Mouse (Mus musculus): Measurements from ENCODE around the gene Dclre1b.
"Not testable (repeated sequence)": the region's sequence is repeated elsewhere in the genome, so short reads cannot be mapped to it uniquely, and the experiment has no call there.

The Dclre1b gene

DNA sequence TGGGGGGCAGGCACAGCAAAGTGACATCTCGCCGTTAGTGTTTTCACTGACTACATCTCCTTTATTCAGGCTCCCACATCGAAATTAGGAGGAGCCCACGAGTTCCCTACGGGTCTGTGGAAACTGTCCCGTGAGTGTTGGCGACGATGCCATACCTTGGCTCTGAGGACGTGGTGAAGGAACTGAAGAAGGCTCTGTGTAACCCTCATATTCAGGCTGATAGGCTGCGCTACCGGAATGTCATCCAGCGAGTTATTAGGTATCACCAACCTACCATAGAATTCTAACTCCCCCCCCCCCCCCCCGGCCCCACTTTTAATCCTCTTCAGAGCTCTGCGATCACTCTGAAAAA is 531 bp upstream of the Dclre1b start:
- no peak for DNase-seq

DNA sequence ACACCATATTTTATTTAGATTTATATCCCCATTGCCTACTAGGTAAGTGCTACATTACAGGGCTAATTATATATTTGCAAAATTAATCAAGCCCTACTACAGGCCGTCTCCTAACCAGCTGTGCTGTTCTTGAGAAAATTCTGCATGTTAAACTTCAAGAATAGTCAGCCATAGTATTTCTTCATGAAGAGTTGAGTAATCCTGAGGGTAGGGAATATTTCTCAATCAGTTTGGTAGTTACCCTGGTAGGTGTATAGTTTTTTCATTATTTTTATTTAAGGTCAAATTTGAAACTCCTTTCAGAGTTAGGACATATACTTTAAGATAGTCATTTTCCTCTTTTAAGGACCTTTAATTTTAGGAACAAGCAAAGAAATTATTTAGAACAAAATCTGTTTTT is 3.6 kb downstream of the Dclre1b start:
- no peak for DNase-seq

DNA sequence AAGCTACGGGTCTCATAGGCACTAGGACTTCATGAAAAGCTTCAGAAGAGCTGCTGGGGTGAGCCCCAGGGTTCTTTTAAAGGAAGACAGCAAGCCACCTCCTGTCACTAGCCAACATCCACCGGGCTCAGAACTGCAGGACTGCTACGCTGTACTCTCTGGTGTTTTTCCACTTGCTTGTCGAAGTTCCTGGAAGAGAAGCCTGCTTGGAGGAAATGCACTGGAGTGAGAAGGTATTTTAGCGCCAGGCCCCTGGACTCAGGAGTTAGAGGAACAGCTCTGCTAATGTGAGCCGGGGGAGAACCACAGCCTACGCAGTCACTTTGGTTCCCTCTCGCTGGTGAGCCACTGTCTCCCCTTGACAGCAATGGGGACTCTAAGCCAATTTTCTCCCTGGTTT is 6.4 kb downstream of the Dclre1b start:
- DNase-seq = peak; percentile 58

DNA sequence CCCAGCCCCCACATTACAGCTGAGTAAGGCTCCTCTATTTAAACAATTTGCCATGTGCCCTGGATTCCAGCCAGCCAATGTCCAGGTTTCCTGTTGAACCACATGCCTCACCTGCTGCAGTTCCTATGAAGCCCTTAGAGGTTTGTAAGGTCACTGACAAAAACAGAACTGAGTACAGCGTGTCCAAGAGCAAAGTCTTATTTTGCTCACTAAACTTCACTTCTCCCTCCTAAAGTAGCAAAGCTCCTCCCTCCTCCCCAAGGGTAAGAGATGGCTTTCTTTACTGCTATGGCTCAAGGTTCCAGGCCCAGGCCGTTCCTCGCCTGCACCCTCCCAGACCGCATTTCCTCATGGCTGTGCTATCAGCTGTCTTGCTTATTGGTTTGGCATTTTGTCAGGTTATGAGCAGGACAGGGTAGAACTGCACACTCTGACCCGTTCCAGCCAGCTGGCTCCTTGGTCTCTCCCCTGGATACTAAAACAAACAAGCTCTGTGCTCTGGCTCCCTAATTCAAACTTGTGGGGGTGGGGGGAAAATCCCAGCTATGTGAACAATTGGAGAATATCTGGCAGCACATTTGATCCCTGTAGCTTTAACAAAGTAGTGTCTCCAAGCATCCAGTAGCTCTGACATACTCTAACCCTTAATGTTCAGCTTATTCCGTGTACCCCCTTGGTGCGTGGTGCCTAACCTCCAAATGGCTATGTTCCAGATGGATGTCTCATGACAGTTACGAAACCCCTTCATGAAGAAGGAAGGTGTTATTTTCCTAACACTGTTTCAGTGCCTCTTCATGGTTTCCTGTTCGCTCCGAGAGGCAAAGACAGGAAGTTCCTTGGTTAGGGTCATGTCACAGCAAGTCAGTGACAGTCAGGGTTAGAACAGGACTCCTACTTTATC is 7.4 kb downstream of the Dclre1b start:
- peak; percentile 87 for DNase-seq

DNA sequence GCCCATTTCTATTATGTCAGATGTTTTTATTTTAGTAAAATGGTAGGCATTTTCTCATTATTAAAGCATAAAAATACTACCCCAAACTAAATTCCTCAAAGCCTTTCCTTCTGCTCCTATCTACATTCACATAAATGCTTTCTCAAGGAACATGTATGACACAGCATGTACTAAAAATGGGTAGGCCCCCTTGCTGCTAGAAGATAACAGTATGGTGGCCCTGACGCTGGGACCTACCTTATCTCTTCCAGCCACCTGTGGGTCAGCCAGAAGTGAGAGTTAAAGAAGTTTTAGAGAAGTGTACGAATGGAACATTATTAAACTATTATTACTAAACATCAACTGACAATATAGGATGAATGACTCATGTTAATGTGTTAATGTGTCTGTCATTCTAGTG is 9.7 kb downstream of the Dclre1b start:
- DNase-seq = no peak

DNA sequence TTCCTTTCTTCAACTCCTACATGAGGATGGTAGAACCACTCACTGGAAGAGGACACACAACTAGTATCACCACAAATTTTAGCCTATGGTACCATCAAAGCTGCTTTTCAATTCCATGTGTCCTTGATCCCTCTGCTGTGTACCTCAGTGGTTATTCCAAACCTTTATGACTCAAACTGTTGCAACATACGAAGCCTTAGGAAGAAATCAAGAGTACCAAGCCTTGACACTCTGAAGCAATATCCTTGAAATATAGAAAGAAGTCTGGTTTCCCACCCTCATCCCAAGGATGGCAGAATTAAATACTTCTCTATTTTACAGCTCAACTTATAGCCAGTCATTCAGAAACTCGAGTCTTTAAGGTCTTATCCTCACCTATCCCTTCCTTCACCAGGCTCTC is 12.9 kb downstream of the Dclre1b start:
- no peak for DNase-seq

DNA sequence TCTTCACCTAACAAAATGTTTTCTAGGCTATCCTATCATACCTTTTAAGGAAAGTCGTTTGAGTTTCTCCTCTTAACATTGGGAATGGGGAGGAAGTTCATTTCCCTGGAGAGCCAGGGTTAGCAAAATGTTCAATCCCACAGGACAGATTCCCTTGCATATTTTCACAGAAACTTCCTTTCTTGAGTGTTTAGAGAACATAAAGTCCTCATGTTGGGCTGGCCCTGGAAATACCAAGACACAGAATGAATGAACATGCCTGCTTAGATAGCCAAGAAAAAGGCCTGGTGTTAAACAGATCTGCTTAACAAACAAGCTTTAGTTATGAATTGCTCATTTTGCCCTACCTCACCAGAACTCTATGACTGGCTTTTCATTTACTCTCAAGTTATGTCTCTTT is 16.7 kb downstream of the Dclre1b start:
- DNase-seq = no peak

DNA sequence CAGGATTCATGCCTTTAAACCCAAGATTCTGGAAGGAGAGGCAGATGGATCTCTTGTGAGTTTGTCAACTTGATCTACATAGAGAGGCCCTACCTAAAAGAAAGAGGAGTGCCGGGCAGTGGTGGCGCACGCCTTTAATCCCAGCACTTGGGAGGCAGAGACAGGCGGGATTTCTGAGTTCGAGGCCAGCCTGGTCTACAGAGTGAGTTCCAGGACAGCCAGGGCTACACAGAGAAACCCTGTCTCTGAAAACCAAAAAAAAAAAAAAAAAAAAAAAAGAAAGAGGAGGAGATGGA is 17.2 kb downstream of the Dclre1b start:
- DNase-seq = not testable (repeated sequence)

DNA sequence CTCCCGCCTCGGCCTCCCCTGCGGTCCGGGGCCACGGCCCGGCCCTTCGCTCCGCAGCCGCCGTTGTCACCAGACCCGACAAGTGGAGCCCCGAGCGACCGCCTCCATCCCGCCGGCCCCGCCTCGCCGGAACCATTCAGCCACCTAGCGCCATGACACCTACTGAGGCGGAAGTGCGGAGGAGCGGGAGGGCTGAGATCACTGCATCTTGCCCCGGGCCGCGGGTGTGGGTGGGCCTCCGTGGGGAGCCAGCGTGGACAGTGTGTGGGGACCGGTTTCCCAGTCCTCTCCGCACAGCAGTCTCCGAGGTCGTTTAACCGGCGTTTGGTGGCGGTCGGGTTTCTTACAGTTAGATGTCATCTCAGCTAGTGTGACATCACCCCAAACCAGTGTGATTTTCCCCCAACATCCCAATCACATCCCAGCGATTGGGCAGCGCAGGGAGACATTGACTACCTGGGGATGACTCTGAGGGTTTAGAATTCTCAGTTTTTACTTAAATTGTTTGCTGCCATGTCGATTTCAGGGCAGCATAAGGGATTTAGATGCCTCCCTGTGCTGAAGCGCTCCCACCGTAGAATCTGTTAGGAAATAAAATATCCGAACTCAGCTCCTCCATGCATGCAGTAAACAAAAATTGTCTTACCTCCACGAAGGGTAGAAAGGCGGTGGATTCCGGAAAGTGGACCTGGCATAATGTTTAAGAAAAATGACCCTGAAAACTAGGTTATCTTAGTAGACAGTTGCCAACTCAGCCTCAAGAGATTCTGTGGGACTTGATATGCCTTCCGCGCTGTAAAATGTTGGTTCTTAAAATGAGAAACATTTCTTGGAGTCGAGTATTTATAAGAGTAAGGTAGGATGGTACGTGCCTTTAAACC is 17.8 kb downstream of the Dclre1b start, which contains the start of gene Hipk1:
Gene Hipk1, minus strand, starts transcription at position 334 of the 881 bp plus-strand sequence.
- DNase-seq = peak; percentile 94

DNA sequence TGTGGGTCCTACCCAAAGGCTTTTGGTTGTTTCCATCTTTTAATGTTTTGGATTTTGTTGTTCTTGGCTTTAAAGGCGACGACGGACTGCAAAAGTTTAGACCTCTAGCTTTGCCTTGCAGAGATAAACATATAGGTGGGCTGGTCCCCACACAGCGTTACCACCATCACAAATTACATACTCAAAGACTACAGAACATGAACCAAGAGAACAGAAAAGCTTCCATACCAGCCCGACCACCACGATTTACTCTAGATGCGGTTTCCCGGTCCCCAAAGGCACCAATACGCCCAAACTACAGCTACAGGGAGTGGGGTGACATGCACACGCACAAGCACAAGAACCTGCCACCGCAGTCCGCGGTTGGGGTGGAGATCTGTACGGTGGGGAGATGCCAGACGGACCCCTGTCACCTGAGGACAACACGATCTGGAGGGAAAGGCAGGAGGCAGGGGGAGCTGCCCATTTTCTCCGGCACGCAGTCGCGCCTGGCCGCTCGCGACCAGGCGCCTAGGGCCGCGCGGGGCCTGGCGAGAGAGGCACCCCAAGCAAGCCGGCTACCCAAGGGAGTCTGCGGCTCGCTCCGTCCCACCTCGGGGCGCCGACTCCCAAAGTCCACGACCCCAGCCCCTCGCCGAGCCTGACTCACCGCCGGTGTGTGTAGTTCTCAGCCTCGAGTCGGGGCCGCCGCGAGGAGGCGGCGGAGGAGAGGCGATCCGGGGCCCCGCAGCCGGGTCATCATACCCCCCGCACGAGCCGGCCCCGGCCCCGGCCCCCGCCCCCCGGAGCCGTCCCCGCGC is 18.7 kb downstream of the Dclre1b start:
- DNase-seq = peak; percentile 56

DNA sequence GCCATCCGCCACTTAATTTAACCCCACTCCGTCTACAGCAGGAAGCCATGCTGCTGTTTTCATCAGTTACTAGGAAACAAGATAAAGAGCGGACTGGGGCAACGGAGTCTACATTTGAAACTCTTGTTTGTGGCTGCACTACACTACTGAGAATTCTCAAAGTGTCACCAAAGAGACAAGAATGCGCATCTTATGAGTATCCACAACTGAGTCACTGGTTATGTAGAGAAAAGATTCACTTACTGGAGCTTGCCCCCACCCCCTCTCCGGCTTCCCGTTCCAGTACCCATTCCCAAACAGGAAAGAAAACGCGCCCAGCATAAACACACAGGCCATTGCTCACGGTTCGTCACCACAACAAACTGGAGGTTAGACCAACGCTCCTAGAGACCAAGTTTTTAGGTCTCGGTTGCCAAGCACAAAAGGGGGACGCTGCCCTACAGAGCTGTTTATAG is 19.3 kb downstream of the Dclre1b start:
- peak; percentile 68 for DNase-seq

DNA sequence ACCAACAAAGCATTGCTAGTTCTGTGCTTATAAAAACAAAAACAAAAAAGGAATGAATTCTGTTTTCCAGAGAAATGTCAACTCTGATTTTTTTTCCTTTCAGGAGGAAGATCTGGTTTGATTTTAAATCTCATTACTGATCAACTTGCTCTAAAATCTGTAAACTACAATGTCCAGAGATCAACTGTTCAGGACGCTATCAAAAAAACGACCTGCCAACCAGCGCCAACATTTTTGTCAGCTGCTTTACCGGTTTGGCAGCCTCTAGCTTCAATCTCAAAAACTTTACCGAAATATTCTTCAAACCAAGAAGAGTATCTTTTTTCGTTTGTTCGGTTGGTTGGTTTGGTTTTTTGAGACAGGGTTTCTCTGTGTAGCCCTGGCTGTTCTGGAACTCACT is 20.1 kb downstream of the Dclre1b start:
- DNase-seq = no peak

DNA sequence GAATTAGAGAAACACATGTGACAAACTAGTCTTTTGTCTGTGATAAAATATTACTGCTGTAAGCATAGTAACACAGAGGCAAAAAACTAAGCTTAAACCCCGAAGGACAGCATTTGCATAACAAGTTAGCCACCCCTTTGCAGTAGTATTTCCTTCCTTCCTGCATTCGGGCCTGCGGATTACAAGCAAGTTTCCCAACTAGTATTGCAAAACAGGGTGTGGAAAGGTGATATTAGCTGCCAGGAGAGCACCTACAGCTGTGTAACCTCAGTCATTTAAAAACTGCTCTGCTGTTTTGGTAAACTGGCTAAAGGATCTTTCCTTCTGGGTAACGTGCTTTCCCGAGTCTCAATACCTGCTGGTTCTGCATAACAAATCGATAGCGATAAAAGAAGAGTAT is 22.0 kb downstream of the Dclre1b start:
- no peak for DNase-seq

DNA sequence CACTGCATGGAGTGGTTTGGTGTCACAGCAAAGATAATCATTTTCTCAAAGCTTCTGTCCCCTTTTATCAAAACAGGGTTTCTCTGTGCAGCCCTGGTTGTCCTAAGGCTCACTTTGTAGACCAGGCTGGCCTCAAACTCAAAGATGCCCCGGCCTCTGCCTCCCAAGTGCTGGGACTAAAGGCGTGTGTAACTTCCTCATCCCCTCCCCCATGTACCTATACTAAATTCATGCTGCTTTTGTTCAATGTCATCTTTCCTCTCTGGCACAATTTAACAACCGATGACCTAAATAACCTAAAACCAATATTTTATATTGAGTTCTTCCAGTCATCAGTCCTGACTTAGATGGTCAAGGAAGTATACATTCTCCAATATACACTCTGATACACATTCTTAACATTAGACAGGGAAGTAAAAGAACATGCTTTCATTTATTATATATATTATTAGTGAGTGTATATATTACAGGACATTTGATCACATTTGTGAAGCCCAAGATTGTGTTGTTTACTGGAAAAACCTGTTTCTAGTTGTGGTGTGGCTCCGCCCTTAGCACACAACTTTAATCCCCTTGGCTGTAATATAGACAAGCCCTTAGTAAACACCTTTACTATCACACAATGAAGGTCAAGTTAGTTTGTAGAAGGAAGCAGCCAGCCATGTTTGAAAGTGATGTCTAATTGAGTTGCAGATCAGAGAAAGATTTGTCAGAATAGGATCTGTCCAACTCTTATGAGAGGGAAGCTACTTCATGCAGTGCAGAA is 26.2 kb downstream of the Dclre1b start:
- DNase-seq = no peak

DNA sequence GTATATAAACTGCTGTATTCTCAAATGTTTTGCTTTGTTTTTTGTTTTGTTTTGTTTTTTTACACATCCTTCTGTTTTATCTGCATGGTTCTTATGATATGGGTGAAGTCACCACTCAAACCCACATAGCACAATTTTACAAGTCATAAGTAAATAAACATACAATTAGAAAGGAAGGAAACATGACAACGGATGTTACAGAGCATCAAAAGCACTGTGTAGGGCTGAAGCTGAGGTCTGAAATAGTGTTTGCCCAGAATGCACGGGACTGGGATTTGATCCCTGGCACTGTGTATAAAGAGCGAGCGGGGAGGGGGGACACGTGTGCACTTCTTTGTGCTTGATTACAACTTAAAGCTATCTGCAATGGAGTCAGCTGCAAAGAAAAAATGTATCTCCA is 28.5 kb downstream of the Dclre1b start:
- DNase-seq = no peak

DNA sequence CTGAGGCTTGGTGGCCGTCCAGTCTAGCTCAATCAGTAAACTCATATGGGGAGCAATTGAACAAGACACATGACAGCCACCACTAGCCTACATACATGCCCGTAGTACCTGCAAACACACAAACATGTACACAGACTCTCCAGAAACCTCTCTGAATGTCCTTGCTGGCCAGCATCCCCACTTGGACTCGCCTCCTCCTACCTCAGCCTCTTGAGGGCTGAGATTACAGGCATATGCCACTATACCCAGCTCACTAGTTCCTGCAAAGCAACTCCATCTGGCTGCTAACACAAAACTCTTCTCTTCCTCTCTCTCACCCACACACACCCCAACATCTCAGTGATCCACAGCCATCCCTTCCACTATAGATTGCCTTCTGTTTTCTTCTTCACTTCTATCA is 29.0 kb downstream of the Dclre1b start:
- DNase-seq = no peak

DNA sequence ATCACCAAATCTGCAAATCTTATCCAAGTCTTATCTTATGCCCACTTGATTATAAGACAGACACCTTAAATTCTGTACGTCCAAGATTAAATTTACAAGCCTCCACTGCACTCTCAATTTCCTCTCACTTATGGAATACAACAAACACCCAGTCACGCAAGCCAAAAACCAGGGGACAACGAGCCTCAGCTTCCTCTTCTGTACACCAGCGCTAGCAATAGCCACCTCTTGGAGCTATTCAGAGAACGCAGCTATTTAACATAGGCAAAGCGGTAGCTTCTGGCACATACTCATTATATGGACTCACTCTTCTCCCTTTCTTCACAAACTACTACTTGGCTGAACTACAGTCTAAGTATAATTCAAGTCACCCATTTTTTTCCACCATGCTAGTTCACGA is 30.1 kb downstream of the Dclre1b start:
- DNase-seq = no peak

DNA sequence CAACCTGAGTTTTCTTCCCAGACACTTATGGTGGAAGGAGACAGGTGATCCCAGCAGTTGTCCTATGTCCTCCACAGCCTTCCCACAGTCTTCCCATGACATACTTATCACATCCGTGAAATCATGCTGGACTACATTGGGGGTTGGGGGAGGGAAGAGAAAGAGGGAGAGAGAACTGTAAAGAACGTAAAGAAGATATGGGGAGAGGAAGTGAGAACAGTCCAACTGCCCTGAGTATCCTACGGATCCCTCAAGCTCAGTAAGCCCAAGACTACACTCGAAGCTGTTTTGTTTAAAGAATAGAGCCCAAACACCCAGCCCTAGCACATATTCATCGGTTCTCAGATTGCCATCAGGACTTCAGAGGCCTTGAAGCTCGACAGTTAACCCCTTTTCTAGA is 30.6 kb downstream of the Dclre1b start:
- no peak for DNase-seq

DNA sequence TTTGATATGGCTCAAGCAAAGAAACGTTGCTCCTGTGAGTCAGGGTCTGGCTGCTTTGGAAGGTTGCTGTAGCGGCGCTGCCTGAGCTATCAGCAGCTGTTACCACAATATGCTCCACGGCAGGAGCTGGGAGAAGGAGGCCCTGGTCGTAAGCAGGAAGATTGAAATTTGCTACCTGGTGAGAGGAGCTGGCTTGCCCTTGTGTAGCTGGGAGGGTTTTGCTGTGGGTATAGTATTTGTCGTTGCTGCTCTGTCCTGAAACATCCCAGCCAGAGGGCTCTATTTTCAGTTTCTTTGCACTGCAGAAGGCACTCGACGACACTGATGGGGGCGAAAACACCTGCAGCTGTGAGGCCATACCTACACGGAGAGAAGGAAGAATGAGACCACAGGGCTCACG is 31.3 kb downstream of the Dclre1b start:
- DNase-seq = no peak

DNA sequence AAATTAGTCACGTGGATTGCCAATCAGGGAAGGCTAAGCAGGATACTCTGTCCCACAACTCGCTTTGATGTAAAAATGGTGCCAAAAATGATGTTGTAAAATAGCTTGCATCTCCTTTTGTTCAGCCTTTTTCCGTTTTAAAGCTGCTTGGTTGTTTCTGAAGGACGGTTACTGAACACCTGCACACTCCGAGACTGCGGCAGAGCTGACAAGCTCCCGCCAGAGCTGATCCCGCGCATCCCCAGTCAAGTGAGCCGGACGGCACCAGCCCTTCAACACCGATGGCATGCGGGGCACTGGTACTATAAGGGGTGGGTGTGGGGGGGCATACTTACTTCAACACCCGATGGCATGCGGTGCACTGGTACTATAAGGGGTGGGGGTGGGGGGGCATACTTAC is 35.2 kb downstream of the Dclre1b start:
- no peak for DNase-seq

DNA sequence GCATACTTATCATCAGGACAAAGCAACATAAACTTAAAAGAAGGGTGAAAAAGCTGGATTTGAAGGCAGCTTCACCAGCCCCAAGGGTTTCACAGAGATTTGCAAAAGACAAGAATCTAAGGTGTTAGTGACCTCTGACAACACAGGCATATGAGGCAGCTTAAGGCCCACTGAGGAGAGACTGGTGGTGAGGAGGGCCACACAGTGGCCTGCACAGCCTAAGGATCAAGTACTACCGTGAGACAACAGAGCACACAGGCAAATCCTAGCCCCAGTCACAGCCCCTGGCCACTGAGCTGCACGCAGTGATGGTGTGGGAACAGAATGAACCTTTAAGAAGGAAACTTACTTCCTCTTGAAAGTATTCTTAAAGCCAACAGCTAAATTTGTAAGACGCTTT is 35.7 kb downstream of the Dclre1b start:
- no peak for DNase-seq

DNA sequence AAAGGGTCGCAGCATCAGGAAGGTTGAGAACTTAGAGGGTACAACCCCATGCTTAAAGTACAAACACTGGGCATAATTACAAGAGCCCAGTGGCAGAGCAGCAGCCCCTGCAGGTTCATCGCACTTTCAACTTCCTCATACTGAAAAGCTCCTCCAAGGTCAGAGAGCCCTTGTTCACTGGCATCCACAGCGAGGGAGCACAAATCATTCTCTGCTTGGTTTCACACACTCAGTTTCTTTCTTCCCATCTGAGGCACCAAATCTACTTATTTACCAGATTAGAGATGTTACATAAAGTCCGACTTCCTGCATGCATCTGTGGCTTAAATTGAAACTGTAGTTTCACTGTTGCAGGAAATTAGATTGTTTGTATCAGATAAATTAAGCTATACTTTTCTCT is 36.4 kb downstream of the Dclre1b start:
- DNase-seq = peak; percentile 39

All from kidney, adult 18-20 months (tissue).